Mouse (Mus musculus) bone marrow macrophage, adult 2 months (primary cell): Measurements from ENCODE around the gene Gm18596.

Experiments used
- CTCF ChIP-seq: IDR thresholded peaks from 2 replicates; pipeline ENCODE4 v1.5.1; 2012; ENCODE audit warnings: low read depth, mild to moderate bottlenecking, low read length, moderate library complexity
- POLR2A ChIP-seq: IDR thresholded peaks from 2 replicates; pipeline ENCODE4 v1.6.1; 2012; ENCODE audit warnings: mild to moderate bottlenecking, low read depth, low read length, borderline replicate concordance

- TF ChIP-seq CTCF, result no peak
- no peak for TF ChIP-seq POLR2A
Measured at GRCm38 (mm10) chr10:77753448-77753847, 11.0 kb upstream of the Gm18596 start.
